Mouse (Mus musculus) heart, postnatal 0 days (tissue): ENCODE data around the gene U2surp.

Experiments used
- CTCF ChIP-seq: IDR thresholded peaks from 2 replicates; pipeline ENCODE4 v1.5.1; 2016; ENCODE audit warnings: antibody characterized with exemption, control low read depth, low read depth
- EP300 ChIP-seq: IDR thresholded peaks from 2 replicates; pipeline ENCODE4 v1.6.1; 2016; ENCODE audit warnings: antibody characterized with exemption, low read depth

GRCm38 (mm10) chr9:95428277-95428676, 83.5 kb downstream of the U2surp start:
- TF ChIP-seq CTCF = no peak
- no peak for TF ChIP-seq EP300
